Mouse (Mus musculus) spleen, postnatal 14 days (tissue): ENCODE data around the gene Spaca9.
A peak's percentile ranks its signal among the peaks of the same experiment; 100 is the strongest.

ENCODE experiments used
- DNase-seq, 2 experiments: peaks; one replicate each; pipeline ENCODE4 v3.0.0; 2021 to 2022; ENCODE audit warnings: low spot score in 2 of 2

Spaca9 gene

GRCm38 (mm10) chr2:28699361-28700335 is at the start of gene Spaca9, which contains the start of gene Ak8:
Gene Spaca9, minus strand, starts transcription at chr2:28699727.
Gene Ak8, plus strand, starts transcription at chr2:28700164.
- peak; percentile 42 to 49 for DNase-seq

- DNase-seq: no peak
These were observed 48.2 kb upstream of the Spaca9 start for GRCm38 (mm10) chr2:28747705-28748104.

GRCm38 (mm10) chr2:28746682-28747332 is 47.3 kb upstream of the Spaca9 start:
- DNase-seq: no peak

DNA sequence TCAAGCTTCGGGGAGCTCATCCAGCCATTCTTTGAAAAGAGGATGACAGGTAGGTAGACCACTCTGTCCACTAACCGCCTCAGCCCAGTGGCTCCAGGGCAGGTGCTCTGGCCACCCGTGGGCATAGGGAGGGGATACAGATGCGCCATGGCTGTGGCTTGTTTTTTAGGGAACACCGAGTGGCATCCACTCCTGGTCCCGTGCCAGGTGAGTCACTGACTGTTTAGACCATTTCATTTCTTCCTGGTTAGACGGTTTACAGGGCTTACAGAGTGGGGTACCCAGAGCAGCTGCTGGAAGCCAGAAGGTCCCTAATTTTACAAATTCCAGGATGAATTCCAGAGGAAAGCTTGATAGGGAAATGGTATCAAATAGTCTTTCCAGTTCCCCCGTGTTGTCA is 43.2 kb upstream of the Spaca9 start:
- no peak for DNase-seq

DNA sequence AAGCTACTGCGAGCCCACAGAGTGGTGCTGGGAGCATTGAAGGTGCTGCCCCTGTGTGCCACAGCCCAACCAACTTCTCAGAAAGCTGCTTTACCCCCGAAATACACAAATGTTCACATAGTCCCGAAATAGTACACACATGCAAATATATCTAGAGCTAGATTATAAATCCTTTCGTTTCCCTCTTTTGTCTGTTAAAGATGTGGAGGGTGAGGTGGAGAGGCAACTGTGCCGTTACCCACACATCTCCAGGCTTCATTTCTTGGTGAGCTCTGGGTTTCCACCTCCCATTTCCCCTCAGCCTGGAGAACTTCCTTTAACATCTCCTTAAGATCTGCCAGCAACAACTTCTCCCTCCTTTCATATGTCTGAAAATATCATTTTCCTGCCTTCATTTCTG is 40.6 kb upstream of the Spaca9 start:
- no peak for DNase-seq

DNA sequence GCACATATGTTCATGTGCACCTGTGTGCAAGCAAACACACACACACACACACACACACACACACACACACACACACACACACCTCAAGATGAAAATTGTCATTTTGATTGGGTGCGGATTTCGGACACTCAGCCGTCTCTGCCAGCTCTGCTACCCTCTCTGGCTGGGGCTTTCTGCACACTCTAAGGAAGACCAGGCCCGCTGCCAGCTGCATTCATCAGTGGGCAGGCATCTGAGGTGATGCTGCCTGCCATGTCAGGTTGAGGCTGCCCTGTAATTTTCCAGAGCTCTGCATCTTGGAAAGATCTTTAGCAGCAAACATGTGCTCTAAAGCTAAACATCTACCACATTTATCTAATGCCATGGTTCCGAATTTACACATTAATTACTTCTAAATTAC is 37.6 kb upstream of the Spaca9 start:
- DNase-seq: no peak

DNA sequence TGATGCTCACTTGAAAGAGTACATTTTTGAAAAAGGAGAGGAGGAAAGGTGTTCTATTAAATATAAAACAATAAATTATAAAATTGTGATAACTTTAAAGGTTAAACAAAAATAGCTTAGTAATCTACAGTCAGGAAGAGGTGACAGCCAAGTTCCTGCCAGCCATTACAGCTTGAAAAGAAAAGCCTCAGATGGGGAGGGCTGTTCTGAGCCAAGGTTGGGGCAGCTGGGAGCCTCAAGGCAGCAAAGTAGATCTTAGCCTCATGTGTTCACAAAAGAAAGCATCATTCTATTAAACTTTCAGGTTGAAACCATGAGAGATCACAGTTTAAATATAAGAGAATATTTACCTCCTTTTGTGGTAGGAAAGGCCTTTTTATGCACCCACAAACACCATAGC is 31.1 kb upstream of the Spaca9 start:
- DNase-seq: no peak

GRCm38 (mm10) chr2:28727786-28728404 is 28.4 kb upstream of the Spaca9 start:
- no peak for DNase-seq

DNA sequence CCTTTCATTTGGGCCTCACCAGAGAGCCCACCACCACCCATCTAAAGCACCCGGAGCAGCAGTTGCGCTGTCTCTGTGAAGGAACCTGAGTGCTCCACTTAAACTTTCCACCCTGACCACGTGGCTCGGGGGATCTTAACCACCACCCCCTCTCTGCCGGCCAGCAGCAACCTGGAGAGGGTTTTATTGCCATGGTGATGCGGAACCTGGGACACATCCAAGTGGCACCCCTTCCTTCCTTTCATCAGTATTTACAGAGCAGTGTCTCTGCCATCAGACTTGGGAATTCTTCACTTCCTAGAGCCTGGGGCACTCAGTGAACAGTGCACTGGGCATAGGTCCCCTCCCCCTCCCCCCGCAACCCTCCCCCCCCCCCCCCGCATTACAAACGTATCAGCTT is 24.4 kb upstream of the Spaca9 start:
- DNase-seq: no peak

DNA sequence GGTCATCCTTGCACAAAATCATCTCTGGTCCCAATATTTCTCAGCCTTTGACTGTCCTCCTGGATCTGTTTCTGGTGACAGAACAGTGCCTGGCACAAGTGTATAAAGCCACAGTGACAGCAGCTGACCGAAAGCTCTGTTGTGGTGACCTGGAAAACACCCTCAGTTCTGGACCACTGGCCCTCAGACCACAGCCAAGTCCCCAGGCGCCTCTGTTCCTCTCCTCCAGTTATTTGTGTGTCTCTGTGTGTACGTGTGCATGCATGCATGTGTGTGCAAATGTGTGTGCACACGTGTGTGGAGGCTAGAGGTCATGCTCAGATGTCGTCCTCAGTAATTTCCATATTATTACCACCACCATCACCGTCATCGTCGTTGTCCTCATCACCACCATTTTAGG is 22.9 kb upstream of the Spaca9 start:
- no peak for DNase-seq

GRCm38 (mm10) chr2:28713036-28713435 is 13.5 kb upstream of the Spaca9 start:
- no peak for DNase-seq

DNA sequence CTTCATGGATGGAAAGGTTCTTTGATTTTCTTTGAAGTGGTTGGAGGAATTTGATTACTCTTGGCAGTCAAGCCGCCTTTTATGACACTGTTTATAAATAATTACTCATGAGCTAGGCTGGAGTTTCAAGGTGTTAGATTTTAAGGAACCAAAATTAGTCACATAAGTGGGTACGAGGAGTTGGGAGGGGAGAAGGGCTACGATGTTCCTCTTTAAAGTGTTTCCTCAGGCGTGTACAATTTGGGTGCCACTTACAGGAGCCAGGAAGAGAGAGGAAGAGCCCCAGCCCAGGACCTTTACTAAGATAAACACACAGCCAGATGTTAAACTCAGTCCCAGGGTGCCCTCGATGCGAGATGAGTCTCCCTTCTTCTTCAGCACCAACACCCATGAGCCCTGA is 7.3 kb upstream of the Spaca9 start:
- DNase-seq: no peak

DNA sequence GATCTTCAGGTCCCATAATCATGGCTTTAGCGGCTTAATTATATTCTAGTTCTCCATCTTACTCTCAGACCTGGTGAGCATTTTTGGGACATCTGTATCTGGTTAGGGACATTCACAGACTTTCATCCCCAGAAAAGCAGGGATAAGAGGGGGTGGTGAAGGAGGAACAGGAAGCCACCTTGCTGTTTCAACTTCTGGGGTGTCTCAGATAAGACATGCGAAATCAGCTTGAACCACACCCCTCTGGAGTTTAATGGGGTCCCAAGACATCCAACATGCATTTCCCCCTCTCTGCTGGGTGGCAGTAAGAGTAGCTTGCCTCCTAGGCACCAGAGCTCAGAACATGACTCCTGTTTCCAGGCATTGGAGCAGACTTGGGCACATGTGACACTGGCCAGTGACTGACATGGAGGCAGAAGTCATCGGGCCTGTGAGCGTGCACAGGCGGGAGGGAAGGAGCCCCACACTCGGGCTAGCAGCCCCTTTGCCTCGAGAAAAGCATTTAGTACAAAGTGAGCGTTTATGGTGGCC is 6.6 kb upstream of the Spaca9 start:
- no peak for DNase-seq

DNA sequence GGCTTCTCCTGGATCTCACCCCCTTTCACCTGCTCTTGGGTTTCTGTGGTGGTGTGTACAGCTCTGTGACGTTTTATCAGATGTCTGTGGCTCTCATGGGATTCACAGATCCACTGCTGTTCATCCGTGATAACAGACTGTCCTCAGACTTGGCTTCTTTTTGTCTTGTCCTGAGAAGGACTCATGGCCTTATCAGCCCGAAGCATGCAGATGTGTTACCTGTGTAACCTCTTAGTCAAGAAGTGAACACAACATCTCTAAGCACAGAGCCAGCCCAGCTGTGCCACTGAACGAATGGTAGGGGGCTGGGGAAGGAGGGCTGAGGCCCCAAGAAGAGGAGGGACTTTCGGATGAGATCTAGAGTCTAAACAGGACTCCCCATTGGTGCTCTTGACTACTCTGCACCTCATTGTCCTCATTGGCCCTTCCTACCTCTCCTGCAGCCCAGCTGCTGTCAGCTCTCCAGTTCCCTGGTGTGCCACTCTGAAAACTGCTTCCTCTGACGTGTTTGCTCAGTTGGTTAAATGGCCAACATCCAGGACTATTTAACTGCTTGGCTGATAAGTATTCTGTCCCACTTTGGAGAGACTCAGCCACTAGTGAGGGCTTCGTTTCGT is 2.2 kb upstream of the Spaca9 start:
- DNase-seq: no peak

DNA sequence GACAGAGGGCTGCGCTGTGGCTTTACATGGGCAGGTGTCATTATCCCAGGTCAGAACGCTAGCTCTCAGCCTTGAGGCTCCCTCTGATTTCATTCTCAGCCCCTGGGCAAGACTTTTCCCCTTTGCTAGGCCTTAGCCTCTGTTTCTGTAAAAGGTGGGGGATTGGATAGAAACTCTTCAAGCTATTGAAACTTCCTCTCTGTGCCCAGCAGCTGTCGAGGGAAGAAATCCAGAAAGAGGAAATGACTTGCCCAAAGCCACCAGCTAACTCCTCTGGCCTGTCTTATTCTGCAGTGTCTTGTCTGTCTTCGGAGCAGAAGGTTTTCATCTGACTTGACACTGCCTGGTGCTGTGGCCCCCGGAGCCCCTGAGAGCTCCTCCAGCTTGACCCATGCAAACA is 961 bp downstream of the Spaca9 start:
- no peak for DNase-seq

DNA sequence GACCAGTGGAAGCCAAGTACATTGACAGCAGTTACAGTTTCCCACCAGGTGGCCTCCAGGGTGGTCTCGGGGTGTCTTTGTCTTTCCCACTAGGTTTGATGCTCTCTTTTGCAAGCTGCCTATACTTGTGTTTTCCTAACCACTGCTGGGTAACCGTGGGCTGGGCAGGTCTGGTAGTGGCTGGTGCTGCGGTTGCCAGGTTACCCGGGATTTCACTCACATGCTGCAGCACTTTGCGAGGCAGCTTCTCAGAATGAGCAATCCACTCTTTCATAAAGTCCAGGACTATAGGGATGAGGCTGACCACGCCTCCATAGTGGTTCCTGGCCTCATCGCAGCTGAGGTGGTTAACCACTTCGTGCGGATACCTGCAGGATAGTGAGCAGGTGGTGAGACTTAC is 6.8 kb downstream of the Spaca9 start:
- DNase-seq: no peak

DNA sequence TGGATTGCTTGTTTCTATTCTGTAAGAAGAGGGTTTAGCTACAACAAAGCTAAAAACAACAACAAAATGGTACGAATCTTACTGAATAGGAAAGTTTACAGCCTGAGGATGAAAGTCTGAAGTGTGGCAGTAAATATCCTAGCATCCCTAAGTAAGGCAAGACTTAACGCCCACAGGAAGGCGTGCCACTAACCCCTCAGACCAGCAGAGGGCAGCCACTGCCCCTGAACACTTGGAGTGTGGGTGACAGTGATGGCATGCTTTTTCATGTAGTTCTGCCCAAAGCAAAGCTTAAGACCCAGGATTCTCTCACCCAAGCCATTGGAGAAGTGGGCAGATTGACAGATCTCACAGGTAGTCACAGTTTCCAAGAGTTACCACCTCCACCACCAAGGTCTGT is 11.1 kb downstream of the Spaca9 start:
- DNase-seq: peak in 1 of 2 experiments; percentile 35

GRCm38 (mm10) chr2:28685895-28686294 is 13.6 kb downstream of the Spaca9 start:
- no peak for DNase-seq

DNA sequence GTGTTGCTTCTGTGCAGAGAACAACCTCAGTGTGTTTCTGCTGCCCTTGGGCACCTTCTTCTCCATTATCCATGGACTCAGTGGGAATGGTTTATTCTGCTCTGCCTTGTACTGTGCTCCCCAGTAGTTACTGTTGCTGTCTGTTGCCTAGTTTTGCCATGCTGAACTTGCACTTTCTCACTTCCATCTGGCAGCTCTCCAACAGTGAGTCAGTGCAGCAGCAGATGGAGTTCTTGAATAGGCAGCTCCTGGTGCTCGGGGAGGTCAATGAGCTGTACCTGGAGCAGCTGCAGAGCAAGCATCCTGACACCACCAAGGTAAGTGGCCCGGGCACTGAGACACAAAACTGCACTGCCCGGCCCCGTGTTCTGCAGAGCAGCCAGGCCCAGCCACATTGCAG is 17.8 kb downstream of the Spaca9 start:
- DNase-seq: no peak

DNA sequence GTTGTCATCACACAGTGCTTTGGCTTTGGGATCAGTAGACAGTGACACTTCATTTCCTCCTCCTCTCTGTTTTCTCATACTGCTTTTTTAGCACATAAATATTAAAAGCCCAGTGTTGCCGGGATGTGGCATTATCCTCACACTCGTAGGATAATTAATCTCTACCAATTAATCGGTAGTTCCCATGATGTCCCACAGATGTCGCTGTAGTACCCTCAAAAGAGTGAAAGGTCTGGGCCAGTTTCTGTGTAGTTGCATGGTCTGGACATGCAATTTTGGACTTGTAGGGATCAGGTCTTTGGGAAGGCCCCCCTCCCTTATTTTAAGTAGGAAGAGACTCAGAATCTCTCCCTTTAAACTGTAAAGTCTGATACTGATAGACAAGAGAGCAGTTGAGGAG is 18.8 kb downstream of the Spaca9 start:
- peak in 1 of 2 experiments; percentile 14 for DNase-seq

DNA sequence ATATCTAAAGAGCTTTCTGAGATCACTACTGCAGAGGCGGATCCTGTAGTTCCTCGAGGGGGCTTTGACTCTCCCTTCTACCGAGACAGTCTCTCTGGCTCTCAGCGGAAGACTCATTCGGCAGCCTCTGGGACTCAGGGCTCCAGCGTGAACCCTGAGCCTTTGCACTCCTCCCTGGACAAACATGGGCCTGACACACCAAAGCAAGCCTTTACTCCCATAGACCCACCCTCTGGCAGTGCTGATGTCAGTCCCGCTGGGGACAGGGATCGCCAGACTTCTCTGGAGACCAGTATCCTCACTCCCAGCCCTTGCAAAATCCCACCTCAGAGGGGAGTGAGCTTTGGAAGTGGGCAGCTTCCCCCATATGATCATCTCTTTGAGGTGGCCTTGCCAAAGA is 23.5 kb downstream of the Spaca9 start:
- no peak for DNase-seq

DNA sequence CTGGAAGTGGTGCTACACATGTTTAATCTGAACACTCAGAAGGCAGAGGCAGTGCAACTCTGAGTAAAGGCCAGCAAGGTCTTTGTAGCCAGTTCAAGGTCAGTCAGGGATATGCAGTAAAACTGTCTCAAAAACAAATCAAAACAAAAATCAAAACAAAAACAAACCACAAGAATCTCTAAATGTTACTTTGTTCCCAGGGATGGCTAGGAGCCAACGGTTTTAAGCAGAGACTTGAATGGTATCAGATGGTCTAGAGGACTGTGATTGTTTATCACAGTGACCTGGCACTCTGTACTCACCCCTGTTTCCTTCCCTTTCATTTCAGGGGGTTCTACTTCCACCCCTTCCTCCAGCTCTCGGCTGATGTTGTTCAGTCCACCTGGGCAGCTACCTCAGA is 28.1 kb downstream of the Spaca9 start:
- DNase-seq: no peak
